Mouse (Mus musculus) limb, embryonic 12.5 days (tissue): ENCODE results near the gene Sgpp2. TPM values are rescaled to one million over a fixed set of nuclear protein-coding genes. Genes with fewer than 3 reads are reported as not detected.

Source experiments
- ATAC-seq: fragments of 200-750 bp; cut with Nextera tagmentation; 2 replicates; pipeline ENCODE4 v1.8.0; 2017; ENCODE audit warnings: low read depth, moderate TSS enrichment; ENCODE audit not compliant: insufficient number of reproducible peaks, insufficient read depth, low FRiP score, low TSS enrichment
- H3K27ac ChIP-seq: fragments of 300-500 bp; sonication (generic); 2 replicates; pipeline ENCODE4 v1.5.1; 2016; ENCODE audit warnings: mild to moderate bottlenecking, moderate library complexity
- H3K27me3 ChIP-seq: fragments of 300-500 bp; sonication (generic); 2 replicates; pipeline ENCODE4 v1.6.1; 2016; ENCODE audit warnings: mild to moderate bottlenecking, moderate library complexity
- H3K36me3 ChIP-seq: fragments of 300-500 bp; sonication (generic); 2 replicates; pipeline ENCODE4 v1.6.1; 2016; ENCODE audit warnings: mild to moderate bottlenecking, moderate library complexity
- H3K4me1 ChIP-seq: fragments of 300-500 bp; sonication (generic); replicated peaks from 2 replicates; pipeline ENCODE4 v1.6.1; 2016
- H3K4me2 ChIP-seq: fragments of 300-500 bp; sonication (generic); 2 replicates; pipeline ENCODE4 v1.6.1; 2016; ENCODE audit warnings: mild to moderate bottlenecking, moderate library complexity
- H3K4me3 ChIP-seq: fragments of 300-500 bp; sonication (generic); replicated peaks from 2 replicates; pipeline ENCODE4 v1.5.1; 2016; ENCODE audit warnings: mild to moderate bottlenecking
- H3K9ac ChIP-seq: fragments of 300-500 bp; sonication (generic); replicated peaks from 2 replicates; pipeline ENCODE4 v1.6.1; 2016; ENCODE audit warnings: mild to moderate bottlenecking, moderate library complexity
- H3K9me3 ChIP-seq: fragments of 300-500 bp; sonication (generic); 2 replicates; pipeline ENCODE4 v1.6.1; 2016; ENCODE audit warnings: mild to moderate bottlenecking, moderate library complexity
- WGBS: fragments of 180-500 bp; shearing (Covaris S2); methylation state at CpG from one replicate; pipeline ENCODE4 v1.1.7; 2016; 5-methylcytosine and 5-hydroxymethylcytosine counted together
- polyA plus RNA-seq: library from polyadenylated mRNA; unstranded; fragments of >200 nt; fragmentation: Nextera tagmentation; extraction: Ambion mirVana; gene quantifications from 2 replicates; pipeline ENCODE4 v1.2.1, GENCODE M21; 2016

The Sgpp2 gene
- polyA plus RNA-seq, 1 experiment from 2014 or later, result 0.83 TPM

DNA sequence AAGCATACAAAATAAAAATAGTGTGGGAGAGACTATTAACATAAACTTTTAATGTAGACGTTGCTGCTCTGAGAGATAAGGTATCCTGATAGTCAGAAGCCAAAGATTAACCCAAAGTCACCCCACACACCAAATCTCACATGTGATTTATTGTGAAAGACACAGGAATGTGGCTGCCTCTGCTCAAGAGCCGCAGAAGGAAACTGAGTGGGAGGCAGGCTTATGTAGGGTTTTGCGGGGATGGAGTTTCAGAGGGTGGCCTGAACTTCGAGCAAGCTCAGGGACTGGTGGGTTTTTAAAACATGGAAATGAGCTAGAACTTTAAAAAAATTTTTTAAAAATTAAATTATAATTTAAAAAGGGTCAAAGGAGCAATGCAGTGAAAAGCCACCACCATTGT lies 3.8 kb downstream of the Sgpp2 start:
- Histone ChIP-seq H3K4me2 (no peak overlapping the region), H3K9ac (no peak overlapping the region), H3K36me3 (no peaks in the 10 kb centered on the region), H3K27me3 (peaks cover 26% of the 10 kb centered on the region), H3K4me3 (no peak overlapping the region), H3K27ac (no peak overlapping the region), H3K9me3 (no peaks in the 10 kb centered on the region), H3K4me1 (peaks cover 33% of the 10 kb centered on the region)
- 73% methylated on average over 4 of the region's 4 CpGs for WGBS
- no peak for ATAC-seq

DNA sequence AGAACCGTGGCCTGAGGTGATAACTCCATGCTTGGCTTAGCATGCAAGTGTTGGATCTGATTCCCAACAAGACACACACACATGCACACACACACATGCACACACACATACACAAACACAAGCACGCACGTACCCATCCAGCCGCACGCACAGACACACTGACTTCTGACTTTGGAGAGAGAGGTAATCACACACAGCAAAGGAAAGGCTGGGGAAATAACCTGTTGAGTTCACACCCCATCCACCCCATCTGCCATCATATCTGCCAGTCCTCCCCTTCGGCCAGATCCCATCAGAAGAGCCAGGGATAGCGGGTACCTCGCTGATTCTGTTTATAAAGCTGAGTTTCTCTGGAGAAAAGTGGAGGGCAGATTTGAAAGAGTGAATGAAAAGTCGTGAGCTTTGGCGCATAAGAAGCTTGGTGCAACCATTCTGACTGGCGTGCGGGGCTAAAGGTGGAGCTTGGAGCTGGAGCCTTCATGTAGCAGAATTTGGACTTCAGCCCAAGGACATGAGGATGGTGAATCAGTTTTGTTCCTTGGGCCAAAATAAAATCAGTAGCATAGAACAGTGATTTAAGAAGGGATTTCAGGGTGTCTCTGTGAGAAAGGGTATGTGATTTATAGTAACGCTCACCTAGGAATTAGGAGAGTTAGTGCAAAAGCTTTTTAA lies 8.1 kb downstream of the Sgpp2 start:
- Histone ChIP-seq H3K4me3 (no peak overlapping the region), H3K9me3 (no peaks in the 10 kb centered on the region), H3K9ac (no peak overlapping the region), H3K27me3 (no peaks in the 10 kb centered on the region), H3K36me3 (no peaks in the 10 kb centered on the region), H3K4me1 (no peaks in the 10 kb centered on the region), H3K27ac (no peak overlapping the region), H3K4me2 (no peak overlapping the region)
- ATAC-seq, result no peak
- WGBS, result 88% methylated on average over 13 of the region's 13 CpGs

DNA sequence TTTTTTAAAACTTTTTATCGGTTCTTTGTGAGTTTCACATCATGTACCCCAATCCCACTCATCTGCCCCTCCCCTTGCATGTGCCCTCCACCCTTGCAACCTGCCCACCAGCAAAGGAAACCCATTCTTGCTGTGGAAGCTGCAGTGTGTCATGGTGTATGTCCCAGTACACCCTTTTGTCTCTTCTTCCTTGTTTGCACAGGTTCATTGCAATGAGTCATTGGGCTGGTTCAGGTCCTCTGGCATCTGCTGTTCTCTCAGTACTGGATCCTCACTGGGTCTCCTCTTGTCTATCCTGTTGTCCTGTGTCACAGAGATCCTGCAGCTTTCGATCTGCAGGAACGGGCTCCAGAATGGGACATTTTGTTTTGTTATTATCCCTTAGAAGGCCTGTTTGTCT lies 10.1 kb downstream of the Sgpp2 start:
- Histone ChIP-seq H3K27ac (no peak overlapping the region), H3K4me3 (no peak overlapping the region), H3K36me3 (no peaks in the 10 kb centered on the region), H3K9ac (no peak overlapping the region), H3K27me3 (no peaks in the 10 kb centered on the region), H3K4me2 (no peak overlapping the region), H3K9me3 (no peaks in the 10 kb centered on the region), H3K4me1 (no peaks in the 10 kb centered on the region)
- no peak for ATAC-seq
- WGBS, result 94% methylated on average over 3 of the region's 3 CpGs

DNA sequence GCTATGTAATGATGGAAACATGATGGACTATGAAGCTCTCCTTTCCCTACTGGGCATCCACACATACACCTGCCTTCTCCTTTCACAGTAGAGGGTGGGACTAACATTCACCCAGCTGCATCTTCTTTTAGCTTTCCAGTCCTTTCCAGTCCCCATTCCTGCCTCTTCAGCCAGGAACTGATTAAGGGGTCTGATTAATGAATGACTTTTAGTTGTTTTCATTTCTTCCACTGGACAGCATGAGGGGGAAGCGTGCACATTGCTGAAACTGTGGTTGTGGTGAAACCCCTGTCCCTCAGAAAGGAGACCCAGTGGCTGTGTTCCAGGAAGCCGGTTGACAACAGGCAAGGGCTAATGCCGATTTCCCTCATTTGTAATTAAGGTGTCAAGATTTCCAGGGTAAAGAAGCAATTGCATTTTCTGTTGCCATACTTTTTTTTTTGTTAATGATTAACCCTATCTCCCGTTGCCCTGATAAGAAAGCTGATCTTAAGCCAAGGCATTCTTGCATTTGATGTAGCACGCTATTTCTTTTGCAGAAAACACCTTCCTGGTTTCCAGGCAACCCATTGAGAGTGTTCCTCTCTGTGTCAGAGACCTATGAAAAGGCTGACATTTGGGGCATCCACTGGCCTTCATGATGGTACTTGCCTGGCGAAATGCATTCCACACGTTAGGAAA lies 12.1 kb downstream of the Sgpp2 start:
- Histone ChIP-seq H3K4me1 (no peaks in the 10 kb centered on the region), H3K27ac (no peak overlapping the region), H3K4me3 (no peak overlapping the region), H3K27me3 (no peaks in the 10 kb centered on the region), H3K4me2 (no peak overlapping the region), H3K36me3 (no peaks in the 10 kb centered on the region), H3K9me3 (no peaks in the 10 kb centered on the region), H3K9ac (no peak overlapping the region)
- ATAC-seq, result no peak
- 66% methylated on average over 7 of the region's 7 CpGs for WGBS

DNA sequence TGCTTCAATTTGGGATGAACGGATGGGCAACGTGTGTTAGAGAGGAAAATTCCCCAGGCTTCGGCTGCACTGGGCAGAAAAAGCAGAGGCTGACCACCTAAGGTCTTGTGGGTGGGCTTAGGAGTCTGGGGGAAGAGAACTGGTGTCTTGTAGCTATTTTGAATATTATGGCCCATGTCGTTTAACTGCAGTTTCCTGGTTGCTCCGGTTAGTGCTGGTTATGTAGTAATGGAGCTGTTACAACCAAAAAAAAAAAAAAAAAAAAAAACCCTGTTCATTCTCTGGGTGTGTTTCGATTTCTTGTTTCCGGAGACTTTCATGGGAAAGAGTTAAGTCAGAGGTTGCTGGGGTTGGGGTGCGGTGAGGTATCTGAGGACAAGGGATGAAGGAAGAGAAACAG lies 12.7 kb downstream of the Sgpp2 start:
- H3K4me2 ChIP-seq, result no peak overlapping the region
- no peak overlapping the region for H3K27ac ChIP-seq
- H3K36me3 ChIP-seq, result no peaks in the 10 kb centered on the region
- H3K4me1 ChIP-seq, result no peaks in the 10 kb centered on the region
- 58% methylated on average over 8 of the region's 8 CpGs for WGBS
- ATAC-seq, result no peak
- no peaks in the 10 kb centered on the region for H3K27me3 ChIP-seq
- no peaks in the 10 kb centered on the region for H3K9me3 ChIP-seq
- no peak overlapping the region for H3K4me3 ChIP-seq
- no peak overlapping the region for H3K9ac ChIP-seq

- Histone ChIP-seq H3K9ac (no peak overlapping the region), H3K27me3 (no peaks in the 10 kb centered on the region), H3K36me3 (no peaks in the 10 kb centered on the region), H3K4me2 (no peak overlapping the region), H3K27ac (no peak overlapping the region), H3K4me3 (no peak overlapping the region), H3K4me1 (no peaks in the 10 kb centered on the region), H3K9me3 (no peaks in the 10 kb centered on the region)
- ATAC-seq, result no peak
- WGBS, result 78% methylated on average over 6 of the region's 6 CpGs
Measured at GRCm38 (mm10) chr1:78324044-78324443, 13.9 kb downstream of the Sgpp2 start.

DNA sequence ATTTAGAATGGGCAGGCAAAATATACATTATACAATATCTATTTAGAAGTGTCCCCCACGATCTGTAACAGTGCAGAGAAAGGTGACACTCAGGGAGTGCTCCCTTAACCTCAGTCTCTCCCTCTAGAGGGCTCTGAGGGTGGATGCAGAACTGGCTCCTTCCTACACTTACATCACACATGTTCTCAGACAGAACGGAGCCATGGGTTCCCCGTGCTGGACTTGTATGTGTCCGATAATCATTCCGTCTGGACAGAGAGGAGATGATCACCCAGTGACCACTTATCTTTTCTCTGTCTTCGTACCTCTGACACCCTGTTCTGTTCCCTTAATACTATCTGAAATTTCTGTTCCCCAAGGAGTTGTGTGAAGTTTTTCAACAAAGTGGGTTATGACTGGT lies 15.7 kb downstream of the Sgpp2 start:
- Histone ChIP-seq H3K4me3 (no peak overlapping the region), H3K9ac (no peak overlapping the region), H3K27me3 (no peaks in the 10 kb centered on the region), H3K9me3 (no peaks in the 10 kb centered on the region), H3K4me2 (no peak overlapping the region), H3K36me3 (no peaks in the 10 kb centered on the region), H3K4me1 (no peaks in the 10 kb centered on the region), H3K27ac (no peak overlapping the region)
- WGBS, result 72% methylated on average over 6 of the region's 6 CpGs
- no peak for ATAC-seq

GRCm38 (mm10) chr1:78328646-78329045 lies 18.5 kb downstream of the Sgpp2 start:
- Histone ChIP-seq H3K9me3 (no peaks in the 10 kb centered on the region), H3K27ac (no peak overlapping the region), H3K27me3 (no peaks in the 10 kb centered on the region), H3K4me3 (no peak overlapping the region), H3K36me3 (no peaks in the 10 kb centered on the region), H3K9ac (no peak overlapping the region), H3K4me1 (no peaks in the 10 kb centered on the region), H3K4me2 (no peak overlapping the region)
- WGBS, result 93% methylated on average over 4 of the region's 4 CpGs
- ATAC-seq, result no peak

GRCm38 (mm10) chr1:78329861-78330260 lies 19.7 kb downstream of the Sgpp2 start:
- Histone ChIP-seq H3K4me2 (no peak overlapping the region), H3K36me3 (no peaks in the 10 kb centered on the region), H3K27me3 (no peaks in the 10 kb centered on the region), H3K9me3 (no peaks in the 10 kb centered on the region), H3K27ac (no peak overlapping the region), H3K9ac (no peak overlapping the region), H3K4me3 (no peak overlapping the region), H3K4me1 (no peaks in the 10 kb centered on the region)
- WGBS, result 88% methylated on average over 1 of the region's 1 CpGs
- ATAC-seq, result no peak

- H3K27ac ChIP-seq, result no peak overlapping the region
- no peak overlapping the region for H3K4me2 ChIP-seq
- peaks cover 5% of the 10 kb centered on the region; the same call in 1 of the 2 replicates for H3K27me3 ChIP-seq
- WGBS, result 79% methylated on average over 5 of the region's 5 CpGs
- H3K4me1 ChIP-seq, result no peaks in the 10 kb centered on the region
- no peaks in the 10 kb centered on the region for H3K9me3 ChIP-seq
- H3K9ac ChIP-seq, result no peak overlapping the region
- no peaks in the 10 kb centered on the region for H3K36me3 ChIP-seq
- H3K4me3 ChIP-seq, result no peak overlapping the region
- no peak for ATAC-seq
Measured at GRCm38 (mm10) chr1:78330620-78331158, 20.5 kb downstream of the Sgpp2 start.

- H3K4me2 ChIP-seq, result no peak overlapping the region
- peaks cover 9% of the 10 kb centered on the region for H3K27me3 ChIP-seq
Measured at GRCm38 (mm10) chr1:78337726-78338125, 27.6 kb downstream of the Sgpp2 start.

More at GRCm38 (mm10) chr1:78337726-78338125, 27.6 kb downstream of the Sgpp2 start:
- ATAC-seq, result no peak
- Histone ChIP-seq H3K36me3 (no peaks in the 10 kb centered on the region), H3K9ac (no peak overlapping the region), H3K27ac (no peak overlapping the region), H3K9me3 (no peaks in the 10 kb centered on the region), H3K4me3 (no peak overlapping the region), H3K4me1 (peaks cover 11% of the 10 kb centered on the region; the same call in 1 of the 2 replicates)
- WGBS, result 75% methylated on average over 7 of the region's 7 CpGs
